Mouse (Mus musculus) intestine, embryonic 14.5 days (tissue): ENCODE results near the gene Nabp2. TPM values are rescaled to one million over a fixed set of nuclear protein-coding genes. Genes with fewer than 3 reads are reported as not detected.

ENCODE experiments used
- ATAC-seq: fragments of 200-750 bp; cut with Nextera tagmentation; replicated peaks from 2 replicates; pipeline ENCODE4 v1.8.0; 2017; ENCODE audit warnings: low read depth, moderate number of reproducible peaks, moderate TSS enrichment, moderate library complexity; ENCODE audit not compliant: low FRiP score, low TSS enrichment
- DNase-seq: peaks from one replicate; pipeline ENCODE4 v3.0.0-alpha.2; 2018; ENCODE audit warnings: low spot score
- H3K27ac ChIP-seq: fragments of 300-500 bp; sonication (generic); 2 replicates; pipeline ENCODE4 v1.5.1; 2014; ENCODE audit warnings: low read depth, mild to moderate bottlenecking, control low read depth
- H3K27me3 ChIP-seq: fragments of 300-500 bp; sonication (generic); replicated peaks from 2 replicates; pipeline ENCODE4 v1.6.1; 2014; ENCODE audit warnings: low read length, control low read depth; ENCODE audit not compliant: control insufficient read depth, insufficient read depth
- H3K36me3 ChIP-seq: fragments of 300-500 bp; sonication (generic); 2 replicates; pipeline ENCODE4 v1.6.1; 2014; ENCODE audit warnings: low read length, control low read depth; ENCODE audit not compliant: control insufficient read depth, insufficient read depth
- H3K4me1 ChIP-seq: fragments of 300-500 bp; sonication (generic); replicated peaks from 2 replicates; pipeline ENCODE4 v1.6.1; 2014; ENCODE audit warnings: low read length, control low read depth, mixed read lengths; ENCODE audit not compliant: control insufficient read depth, insufficient read depth
- H3K4me2 ChIP-seq: fragments of 300-500 bp; sonication (generic); 2 replicates; pipeline ENCODE4 v1.6.1; 2014; ENCODE audit warnings: low read length
- H3K4me3 ChIP-seq: fragments of 300-500 bp; sonication (generic); 2 replicates; pipeline ENCODE4 v1.5.1; 2014; ENCODE audit warnings: low read depth, low read length, control low read depth, mixed read lengths
- H3K9ac ChIP-seq: fragments of 300-500 bp; sonication (generic); 2 replicates; pipeline ENCODE4 v1.6.1; 2014; ENCODE audit warnings: mild to moderate bottlenecking, low read length
- H3K9me3 ChIP-seq: fragments of 300-500 bp; sonication (generic); 2 replicates; pipeline ENCODE4 v1.6.1; 2016; ENCODE audit warnings: low read length, control low read depth; ENCODE audit not compliant: control insufficient read depth
- WGBS: fragments of 180-500 bp; shearing (Covaris S2); extraction: QIAGEN DNeasy Blood & Tissue Kit; methylation state at CpG from one replicate; pipeline ENCODE4 v1.1.7; 2014; 5-methylcytosine and 5-hydroxymethylcytosine counted together
- polyA plus RNA-seq: library from polyadenylated mRNA; unstranded; fragments of >200 nt; fragmentation: Nextera tagmentation; extraction: Ambion mirVana; gene quantifications from 2 replicates; pipeline ENCODE4 v1.2.1, GENCODE M21; 2014

Nabp2 gene
- polyA plus RNA-seq, 1 experiment from 2014 or later, result 99.1 TPM

DNA sequence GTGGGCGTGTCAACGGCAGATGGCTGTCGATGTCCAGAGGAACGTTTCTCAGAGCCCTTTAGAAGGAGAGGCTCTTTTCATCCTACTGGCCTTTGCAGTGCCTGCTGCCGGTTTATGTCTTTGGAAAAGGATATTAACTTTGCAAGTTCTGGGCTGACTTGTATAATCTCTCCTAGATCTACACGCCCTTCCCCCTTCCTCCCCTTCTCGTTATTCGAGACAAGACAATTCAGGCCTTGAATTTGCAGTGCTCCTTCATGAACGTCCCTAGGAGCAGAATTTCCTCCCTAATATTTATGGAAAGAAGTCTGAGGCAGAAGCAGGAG lies 42.1 kb downstream of the Nabp2 start:
- Histone ChIP-seq H3K36me3 (peaks cover 12% of the 10 kb centered on the region), H3K4me3 (peak overlapping the region; percentile 74), H3K9me3 (no peaks in the 10 kb centered on the region), H3K4me2 (peak overlapping the region; percentile 91), H3K27me3 (no peaks in the 10 kb centered on the region), H3K4me1 (peaks cover 10% of the 10 kb centered on the region), H3K27ac (peak overlapping the region; percentile 93), H3K9ac (peak overlapping the region; percentile 67)
- WGBS, result 6% methylated on average over 9 of the region's 9 CpGs
- no peak for DNase-seq
- ATAC-seq, result no peak

DNA sequence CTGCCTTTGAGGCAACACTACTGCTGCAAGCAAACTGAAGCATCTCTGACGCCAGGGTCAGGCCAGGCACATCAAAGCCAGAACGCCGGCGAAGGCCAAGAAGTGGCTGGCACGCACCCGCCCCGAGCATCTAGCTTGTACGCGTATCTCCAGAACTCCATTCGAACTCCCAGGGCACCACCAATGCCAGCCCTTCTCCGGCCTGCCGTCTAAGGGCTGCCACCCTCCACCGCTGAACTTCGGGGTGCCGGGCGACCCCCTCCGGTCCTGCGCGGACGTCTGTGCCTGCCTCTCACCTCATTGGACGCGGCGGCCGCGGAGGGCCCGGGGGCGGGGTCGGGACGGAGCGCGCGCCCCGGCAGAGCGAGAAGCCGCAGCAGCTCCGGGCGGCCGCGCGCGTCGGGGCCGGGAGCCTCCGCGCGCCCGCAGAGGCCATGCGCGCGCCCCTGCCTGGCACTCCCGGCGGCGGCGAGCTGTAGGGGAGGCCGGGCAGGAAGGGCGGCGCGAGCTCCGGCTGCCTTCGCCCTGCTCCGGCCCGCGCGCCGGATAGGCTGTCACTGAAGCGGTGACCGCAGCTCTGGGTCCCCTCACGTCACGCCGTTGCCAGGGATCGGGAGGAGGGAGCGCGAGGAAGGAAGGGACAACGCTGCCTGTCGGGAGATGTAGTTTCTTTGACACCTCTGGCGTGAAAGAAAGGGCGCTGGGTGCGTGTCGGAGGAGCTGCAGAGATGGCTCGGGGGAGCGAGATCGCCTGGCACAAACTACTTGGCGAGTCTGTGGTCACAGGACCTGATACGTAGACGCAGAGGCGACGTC lies 42.7 kb downstream of the Nabp2 start, which contains the start of gene Coq10a:
Coq10a (minus strand) TSS at position 596 of the 816 bp plus-strand sequence.
- Histone ChIP-seq H3K4me3 (peak within 1 kb of the TSS; percentile 74), H3K27ac (peak within 1 kb of the TSS; percentile 93), H3K4me2 (peak within 1 kb of the TSS; percentile 91), H3K36me3 (peaks cover 15% of the 10 kb centered on the region), H3K9me3 (no peaks in the 10 kb centered on the region), H3K9ac (peak within 1 kb of the TSS; percentile 67), H3K27me3 (no peaks in the 10 kb centered on the region), H3K4me1 (peaks cover 10% of the 10 kb centered on the region)
- WGBS, result under 1% methylated on average over 87 of the region's 87 CpGs
- DNase-seq (peak; percentile 92), ATAC-seq (peak; percentile 93)

DNA sequence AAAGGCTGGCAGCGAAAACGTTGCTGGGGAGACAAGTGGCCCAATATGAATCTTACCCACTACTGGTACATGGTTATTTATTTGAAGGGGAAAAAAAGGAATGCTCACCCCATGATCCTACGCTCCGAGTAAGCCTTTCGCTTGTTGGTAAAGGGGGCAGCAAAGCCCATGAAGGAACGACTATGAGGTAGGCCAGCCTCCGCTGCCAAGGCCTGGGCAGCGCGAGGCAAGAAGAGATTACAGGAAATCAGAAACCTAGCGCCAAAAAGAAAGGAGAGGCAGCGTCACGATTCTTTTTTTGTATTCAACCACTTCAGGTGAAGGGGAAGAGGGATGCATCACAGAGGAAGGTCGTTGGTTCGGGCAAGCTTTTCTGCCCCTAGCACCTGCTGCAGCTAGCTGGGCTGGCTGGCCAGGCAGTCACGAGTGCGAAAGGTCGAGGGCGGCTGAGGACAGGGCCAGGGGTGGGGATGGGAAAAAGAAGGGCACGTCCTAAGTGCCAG lies 43.3 kb downstream of the Nabp2 start:
- Histone ChIP-seq H3K9ac (peak overlapping the region; percentile 67), H3K4me1 (peaks cover 10% of the 10 kb centered on the region), H3K4me3 (peak overlapping the region; percentile 74), H3K9me3 (no peaks in the 10 kb centered on the region), H3K36me3 (peaks cover 22% of the 10 kb centered on the region), H3K27ac (peak overlapping the region; percentile 93), H3K27me3 (no peaks in the 10 kb centered on the region), H3K4me2 (peak overlapping the region; percentile 91)
- peak; percentile 64 for DNase-seq
- 14% methylated on average over 19 of the region's 19 CpGs for WGBS
- no peak; the same call in 1 of the 2 replicates for ATAC-seq

DNA sequence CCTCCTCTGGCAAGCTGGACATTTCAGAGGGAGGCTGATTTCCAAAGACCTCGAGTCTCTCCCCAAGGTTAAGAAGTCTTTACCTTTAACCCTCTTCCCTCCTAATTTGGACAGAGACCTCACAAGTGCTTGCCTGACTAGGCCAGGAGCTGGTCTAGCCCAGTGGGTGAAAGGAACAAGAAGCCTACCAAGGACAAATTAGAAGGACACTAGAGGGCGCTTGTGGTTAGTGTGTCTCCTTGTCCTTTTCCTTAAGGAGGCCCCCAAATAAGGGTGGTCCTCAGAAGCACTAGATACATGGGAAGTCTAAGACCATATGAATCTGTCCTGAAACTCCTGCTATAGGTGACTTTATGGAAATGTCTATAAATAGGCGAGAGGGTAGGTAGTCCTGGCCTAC lies 48.7 kb downstream of the Nabp2 start:
- H3K27me3 ChIP-seq, result no peaks in the 10 kb centered on the region
- 50% methylated on average over 3 of the region's 3 CpGs for WGBS
- peaks cover 74% of the 10 kb centered on the region for H3K36me3 ChIP-seq
- no peak overlapping the region for H3K4me2 ChIP-seq
- H3K27ac ChIP-seq, result no peak overlapping the region
- ATAC-seq (no peak), DNase-seq (no peak)
- H3K4me3 ChIP-seq, result no peak overlapping the region
- no peaks in the 10 kb centered on the region for H3K9me3 ChIP-seq
- H3K9ac ChIP-seq, result no peak overlapping the region
- peaks cover 3% of the 10 kb centered on the region; the same call in 1 of the 2 replicates for H3K4me1 ChIP-seq

DNA sequence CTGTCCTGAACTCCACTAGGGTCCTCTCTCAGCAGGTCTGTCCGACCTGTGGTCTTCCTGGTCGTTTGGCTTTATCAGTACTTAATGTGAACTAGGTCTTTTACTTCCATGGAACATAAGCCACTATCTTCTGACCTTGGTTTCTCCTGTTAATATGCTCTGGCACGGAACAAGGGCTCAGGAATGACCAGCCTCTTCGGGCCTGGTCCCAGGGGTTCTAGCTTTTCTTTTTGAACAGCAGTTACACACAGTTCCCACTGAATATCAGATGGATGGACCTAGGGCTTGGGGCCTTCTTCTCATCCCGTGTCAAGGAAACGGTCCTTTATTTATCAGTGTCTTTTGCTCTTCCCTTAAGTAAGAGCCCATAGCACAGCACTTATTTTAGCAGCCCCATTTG lies 49.5 kb downstream of the Nabp2 start:
- DNase-seq, result no peak
- no peaks in the 10 kb centered on the region for H3K9me3 ChIP-seq
- no peak for ATAC-seq
- no peaks in the 10 kb centered on the region for H3K27me3 ChIP-seq
- no peak overlapping the region for H3K27ac ChIP-seq
- no peaks in the 10 kb centered on the region for H3K4me1 ChIP-seq
- H3K4me3 ChIP-seq, result no peak overlapping the region
- H3K4me2 ChIP-seq, result no peak overlapping the region
- peaks cover 74% of the 10 kb centered on the region for H3K36me3 ChIP-seq
- H3K9ac ChIP-seq, result no peak overlapping the region
- 88% methylated on average over 6 of the region's 6 CpGs for WGBS

DNA sequence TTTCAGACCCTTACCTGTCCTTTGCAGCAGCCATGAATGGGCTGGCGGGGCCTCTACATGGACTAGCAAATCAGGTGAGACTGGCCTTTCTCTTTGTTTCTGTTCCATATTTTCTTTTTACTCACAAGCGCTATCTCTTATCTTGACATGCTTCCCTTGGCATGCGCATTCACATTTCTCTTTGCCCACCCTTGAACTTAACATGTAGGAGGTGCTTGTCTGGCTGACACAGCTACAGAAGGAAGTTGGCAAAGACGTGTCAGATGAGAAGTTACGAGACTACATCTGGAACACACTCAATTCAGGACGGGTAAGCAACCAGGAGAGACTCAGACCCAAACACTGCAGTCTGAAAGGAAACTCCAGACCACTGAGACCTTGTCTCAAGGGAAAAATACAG lies 52.1 kb downstream of the Nabp2 start:
- H3K9me3 ChIP-seq, result no peaks in the 10 kb centered on the region
- H3K4me3 ChIP-seq, result no peak overlapping the region
- no peak overlapping the region for H3K9ac ChIP-seq
- no peak for ATAC-seq
- no peak overlapping the region for H3K4me2 ChIP-seq
- no peak overlapping the region for H3K27ac ChIP-seq
- peaks cover 76% of the 10 kb centered on the region for H3K36me3 ChIP-seq
- no peaks in the 10 kb centered on the region for H3K27me3 ChIP-seq
- H3K4me1 ChIP-seq, result no peaks in the 10 kb centered on the region
- 93% methylated on average over 6 of the region's 6 CpGs for WGBS
- DNase-seq, result no peak

DNA sequence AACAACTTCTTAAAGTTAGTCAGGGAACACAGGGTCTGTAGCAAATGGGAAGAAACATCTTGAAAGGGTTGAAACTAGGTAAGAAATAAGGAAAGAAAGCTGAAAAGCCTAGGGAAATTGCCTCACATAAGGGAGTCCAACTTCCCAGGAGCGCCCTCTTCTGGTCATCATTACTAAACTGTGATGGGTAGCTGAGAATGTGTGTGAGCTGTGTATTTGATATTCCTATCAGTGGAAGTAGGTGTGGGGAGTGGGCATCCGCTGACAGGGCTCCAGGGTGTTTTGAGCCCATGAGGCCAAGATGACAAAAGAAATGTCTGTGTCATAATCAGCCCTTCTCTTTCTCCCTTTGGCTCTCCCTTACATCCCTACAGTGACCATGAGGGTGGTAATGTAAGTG lies 52.5 kb downstream of the Nabp2 start:
- no peak overlapping the region for H3K4me3 ChIP-seq
- H3K9ac ChIP-seq, result no peak overlapping the region
- no peak overlapping the region for H3K4me2 ChIP-seq
- DNase-seq (no peak), ATAC-seq (no peak)
- H3K27me3 ChIP-seq, result no peaks in the 10 kb centered on the region
- no peak overlapping the region for H3K27ac ChIP-seq
- H3K4me1 ChIP-seq, result no peaks in the 10 kb centered on the region
- peaks cover 76% of the 10 kb centered on the region for H3K36me3 ChIP-seq
- 56% methylated on average over 2 of the region's 2 CpGs for WGBS
- no peaks in the 10 kb centered on the region for H3K9me3 ChIP-seq
